Mouse (Mus musculus): ENCODE measurements around the gene Mrrf.
"Not testable (repeated sequence)": the region's sequence is repeated elsewhere in the genome, so short reads cannot be mapped to it uniquely, and the experiment has no call there.

Mrrf gene

GRCm38 (mm10) chr2:36127973-36128372 lies 8.2 kb upstream of the Mrrf start:
- no peak for DNase-seq (ENCODE audit: low read depth in 1 of 2, low spot score in 2 of 2)

DNA sequence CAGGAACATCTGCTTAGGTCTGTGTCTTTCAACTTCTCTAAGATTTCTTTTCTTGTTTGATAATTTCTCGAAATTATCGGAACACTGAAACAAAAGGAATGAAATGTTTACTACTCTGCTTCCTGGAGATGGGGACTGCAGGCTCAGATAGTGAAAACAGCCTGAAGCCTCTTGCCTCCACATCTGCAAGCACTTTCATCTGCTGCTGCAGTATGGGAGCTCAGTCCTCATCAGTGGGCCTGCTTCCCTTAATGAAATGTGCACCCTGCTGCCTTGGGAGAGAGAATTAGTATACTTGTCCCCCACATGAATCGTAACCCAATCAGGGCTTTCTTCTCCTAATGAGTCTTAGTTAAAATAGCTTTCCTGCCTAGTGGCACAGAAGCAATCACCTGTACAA lies 7.1 kb upstream of the Mrrf start:
- DNase-seq (ENCODE audit: low read depth in 1 of 2, low spot score in 2 of 2) = no peak

GRCm38 (mm10) chr2:36135887-36136286 lies 302 bp upstream of the Mrrf start:
- no peak for DNase-seq (ENCODE audit: low read depth in 1 of 2, low spot score in 2 of 2)

GRCm38 (mm10) chr2:36139096-36139495 lies 2.9 kb downstream of the Mrrf start:
- no peak for DNase-seq (ENCODE audit: low read depth in 1 of 2, low spot score in 2 of 2)

DNA sequence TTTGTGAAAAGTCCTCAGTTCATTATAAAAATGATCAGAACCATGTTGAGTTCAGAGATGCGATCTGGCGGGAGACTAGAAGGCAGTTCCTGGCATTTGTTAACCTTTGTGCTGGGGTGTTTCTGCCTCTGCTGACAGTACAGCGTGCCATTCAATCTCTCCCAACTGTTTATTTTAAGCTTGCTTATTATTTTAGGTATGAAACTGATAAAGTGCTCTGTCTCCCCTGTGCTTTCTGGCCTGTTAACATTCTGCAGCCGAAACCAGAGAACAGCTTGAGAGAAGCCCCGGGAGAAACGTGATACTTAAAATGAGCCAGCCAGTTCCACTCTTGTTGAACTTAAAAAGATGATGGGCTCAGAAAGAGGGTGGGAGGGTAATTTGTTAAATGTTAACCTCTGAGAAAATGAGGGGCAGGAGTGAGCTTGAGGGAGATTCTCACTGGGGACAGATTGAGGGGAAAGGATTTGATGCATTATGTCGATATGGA lies 12.7 kb downstream of the Mrrf start:
- DNase-seq (ENCODE audit: low read depth in 1 of 2, low spot score in 2 of 2) = no peak

DNA sequence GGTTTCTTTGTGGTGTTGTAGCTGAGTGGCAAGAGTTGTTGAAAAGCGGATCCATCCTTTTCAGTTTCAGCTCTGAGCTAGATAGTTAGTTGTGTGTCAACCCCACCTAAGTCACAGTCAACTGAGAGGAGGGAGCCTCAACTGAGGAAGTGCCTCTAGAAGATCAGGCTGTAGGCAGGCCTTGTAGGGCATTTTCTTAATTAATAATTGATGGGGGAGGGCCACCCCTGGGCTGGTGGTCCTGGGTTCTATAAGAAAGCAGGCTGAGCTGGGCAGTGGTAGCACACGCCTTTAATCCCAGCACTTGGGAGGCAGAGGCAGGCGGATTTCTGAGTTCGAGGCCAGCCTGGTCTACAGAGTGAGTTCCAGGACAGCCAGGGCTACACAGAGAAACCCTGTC lies 16.2 kb downstream of the Mrrf start:
- not testable (repeated sequence) for DNase-seq (ENCODE audit: low read depth in 1 of 2, low spot score in 2 of 2)

DNA sequence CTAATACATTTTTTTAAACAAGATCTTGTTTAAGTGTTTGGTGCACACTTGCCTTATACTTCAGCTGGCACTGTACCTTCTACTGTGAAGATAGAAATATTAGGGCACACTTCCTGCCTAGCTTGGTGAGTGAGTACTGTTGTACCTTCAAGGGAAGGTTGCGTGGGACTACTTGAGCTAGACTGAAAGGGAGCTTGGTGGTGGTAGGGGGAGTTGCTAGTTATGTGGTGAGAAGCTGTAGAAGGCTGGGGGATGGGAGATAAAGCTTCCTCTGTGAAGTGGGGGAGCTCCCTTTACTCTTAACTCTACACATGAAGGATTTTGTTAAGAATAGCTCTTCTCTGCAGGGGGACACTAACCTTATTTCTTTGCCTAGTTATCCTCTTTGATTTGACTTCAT lies 21.3 kb downstream of the Mrrf start:
- no peak for DNase-seq (ENCODE audit: low read depth in 1 of 2, low spot score in 2 of 2)

GRCm38 (mm10) chr2:36159336-36159735 lies 23.1 kb downstream of the Mrrf start:
- no peak for DNase-seq (ENCODE audit: low read depth in 1 of 2, low spot score in 2 of 2)

GRCm38 (mm10) chr2:36167990-36168618 lies 31.9 kb downstream of the Mrrf start:
- no peak for DNase-seq (ENCODE audit: low read depth in 1 of 2, low spot score in 2 of 2)

GRCm38 (mm10) chr2:36169176-36169575 lies 33.0 kb downstream of the Mrrf start:
- DNase-seq (ENCODE audit: low read depth in 1 of 2, low spot score in 2 of 2) = no peak

GRCm38 (mm10) chr2:36172136-36172535 lies 35.9 kb downstream of the Mrrf start:
- no peak for DNase-seq (ENCODE audit: low read depth in 1 of 2, low spot score in 2 of 2)

DNA sequence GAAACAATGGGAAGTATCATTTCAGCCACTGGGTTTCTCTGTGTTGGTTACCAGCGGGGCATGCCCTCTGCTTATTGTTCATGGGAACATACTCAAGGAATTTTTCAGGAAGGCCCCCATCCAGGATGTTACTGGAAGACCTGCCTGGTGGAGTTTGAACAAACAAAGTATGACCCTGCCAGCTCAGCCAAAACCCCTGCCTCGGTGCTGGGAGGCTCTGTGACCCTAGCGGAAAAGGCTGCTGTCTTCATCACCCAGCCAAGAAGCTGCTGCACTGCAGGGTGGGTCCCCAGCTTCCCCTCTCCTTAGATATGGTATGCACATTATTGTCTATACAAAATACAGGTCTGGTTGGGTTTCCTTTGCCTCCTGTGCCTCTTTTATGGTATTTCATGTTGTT lies 36.4 kb downstream of the Mrrf start:
- no peak for DNase-seq (ENCODE audit: low read depth in 1 of 2, low spot score in 2 of 2)

GRCm38 (mm10) chr2:36179487-36179886 lies 43.3 kb downstream of the Mrrf start:
- DNase-seq (ENCODE audit: low read depth in 1 of 2, low spot score in 2 of 2) = no peak

GRCm38 (mm10) chr2:36181587-36182368 lies 45.6 kb downstream of the Mrrf start:
- not testable (repeated sequence) for DNase-seq (ENCODE audit: low read depth in 1 of 2, low spot score in 2 of 2)

- no peak for DNase-seq (ENCODE audit: low read depth in 1 of 2, low spot score in 2 of 2)
Measured at GRCm38 (mm10) chr2:36183278-36183677, 47.1 kb downstream of the Mrrf start.

DNA sequence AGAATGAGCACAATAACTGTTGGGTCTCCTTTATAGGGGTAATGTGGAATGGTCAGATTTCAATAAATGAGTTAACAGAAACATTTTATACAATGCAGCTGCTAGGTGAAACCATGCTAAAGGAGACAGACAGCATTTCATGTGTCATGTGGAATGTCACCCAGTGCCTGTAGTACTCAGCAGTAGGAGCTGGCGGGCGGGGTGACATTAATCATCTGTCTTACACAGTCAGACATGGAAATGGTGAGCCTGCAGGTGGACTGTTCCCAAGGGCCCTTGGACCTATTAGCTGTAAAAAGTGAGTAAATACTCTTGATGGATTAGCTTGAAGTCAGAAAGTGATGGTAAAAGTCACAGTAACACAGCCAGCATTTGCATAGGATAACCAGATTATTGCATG lies 48.0 kb downstream of the Mrrf start:
- no peak for DNase-seq (ENCODE audit: low read depth in 1 of 2, low spot score in 2 of 2)

DNA sequence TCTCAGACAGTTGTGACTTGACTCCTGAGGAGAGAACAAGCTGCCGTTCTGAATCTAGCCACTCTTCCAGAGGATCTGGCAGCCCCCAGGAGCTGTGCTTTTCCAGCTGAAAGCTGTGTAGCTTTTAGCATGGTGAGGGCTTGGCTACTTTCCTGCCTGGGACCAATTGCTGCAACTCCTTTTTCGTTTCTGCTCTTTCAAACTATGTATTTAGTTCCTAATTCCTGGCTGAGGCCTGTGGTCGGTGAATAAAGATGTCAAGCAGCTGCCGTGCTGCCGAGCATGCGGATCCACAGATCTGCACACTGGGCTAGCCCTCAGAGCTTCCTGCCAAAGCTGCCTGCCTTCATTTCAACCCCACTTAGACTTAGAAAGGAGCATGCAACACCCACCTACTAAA lies 48.7 kb downstream of the Mrrf start:
- DNase-seq (ENCODE audit: low read depth in 1 of 2, low spot score in 2 of 2) = no peak

DNA sequence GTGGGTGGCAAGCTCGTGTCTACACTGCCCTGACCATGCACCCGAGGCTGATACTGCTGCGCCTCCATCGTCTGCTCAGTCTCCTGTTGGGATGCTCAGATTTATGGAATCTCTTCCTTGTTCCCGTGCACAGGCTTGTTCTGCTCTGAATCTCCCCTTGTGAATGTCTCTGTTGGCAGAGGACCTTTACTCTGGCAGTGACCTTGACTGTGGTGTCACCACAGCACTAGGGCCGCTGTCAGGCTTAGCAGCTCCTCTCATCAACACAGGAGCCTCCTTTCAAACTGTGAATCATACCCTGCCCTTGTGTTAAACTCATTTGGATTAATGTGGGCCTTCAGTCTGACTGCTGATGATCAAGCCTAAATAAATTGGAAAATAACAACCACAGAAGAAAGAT lies 53.0 kb downstream of the Mrrf start:
- DNase-seq (ENCODE audit: low read depth in 1 of 2, low spot score in 2 of 2) = not testable (repeated sequence)

GRCm38 (mm10) chr2:36191098-36191941 lies 55.1 kb downstream of the Mrrf start:
- no peak for DNase-seq (ENCODE audit: low read depth in 1 of 2, low spot score in 2 of 2)

DNA sequence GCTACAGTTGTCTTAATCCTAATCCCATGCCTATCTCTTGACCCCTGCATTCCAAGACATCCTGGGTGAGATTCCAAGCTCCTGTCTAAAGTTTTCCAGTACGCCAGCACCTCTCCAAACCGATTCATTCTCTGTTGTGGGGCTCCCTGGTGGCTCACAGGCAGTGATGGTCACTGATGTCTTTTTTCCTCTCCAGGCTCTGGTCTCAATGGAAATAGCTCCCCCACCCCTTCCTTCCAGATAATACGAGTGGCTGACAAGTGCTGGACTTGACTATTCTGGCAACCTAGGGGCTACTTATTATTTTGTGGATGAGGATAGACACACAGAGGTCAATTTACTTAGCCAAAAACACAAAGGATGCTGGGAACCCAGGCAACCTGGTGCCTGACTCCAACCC lies 60.8 kb downstream of the Mrrf start:
- no peak for DNase-seq (ENCODE audit: low read depth in 1 of 2, low spot score in 2 of 2)

GRCm38 (mm10) chr2:36197919-36198881 lies 62.0 kb downstream of the Mrrf start:
- DNase-seq (ENCODE audit: low read depth in 1 of 2, low spot score in 2 of 2) = no peak
